Mouse (Mus musculus) heart, adult 2 months (tissue): ENCODE results near the gene Macrod2.

ENCODE experiments used
- CTCF ChIP-seq: fragments of 200-600 bp; IDR thresholded peaks from 2 replicates; pipeline ENCODE4 v1.8.1; 2022; ENCODE audit warnings: antibody characterized with exemption, mild to moderate bottlenecking, moderate library complexity
- EP300 ChIP-seq: fragments of 200-500 bp; IDR thresholded peaks from 2 replicates; pipeline ENCODE4 v1.6.1; 2011; ENCODE audit warnings: low read depth, low read length, control low read depth; ENCODE audit not compliant: insufficient read depth
- POLR2A ChIP-seq: fragments of 200-500 bp; IDR thresholded peaks from 2 replicates; pipeline ENCODE4 v1.6.1; 2011; ENCODE audit warnings: mild to moderate bottlenecking, low read depth, low read length, control low read depth; ENCODE audit not compliant: insufficient read depth

- TF ChIP-seq POLR2A (no peak), EP300 (no peak), CTCF (no peak)
These were observed 610.5 kb downstream of the Macrod2 start for GRCm38 (mm10) chr2:141005616-141006015.
